Mouse (Mus musculus): ENCODE results near the gene Anp32e. TPM values are rescaled to one million over a fixed set of nuclear protein-coding genes. Genes with fewer than 3 reads are reported as not detected.

Anp32e gene
- polyA plus RNA-seq, 1 experiment: 36.6 TPM

- Histone ChIP-seq H3K4me3 (replicated peaks) (no peak overlapping the region), H3K36me3 (ENCODE audit: control insufficient read depth) (peaks cover 6% of the 10 kb centered on the region; the same call in 1 of the 2 replicates)
Observed at GRCm38 (mm10) chr3:95990413-95990941, 61.4 kb downstream of the Anp32e start.

GRCm38 (mm10) chr3:95992990-95993603 is 64.1 kb downstream of the Anp32e start:
- H3K4me1 ChIP-seq (ENCODE audit: control insufficient read depth): peaks cover 26% of the 10 kb centered on the region
- H3K36me3 ChIP-seq (ENCODE audit: control insufficient read depth): peaks cover 6% of the 10 kb centered on the region; the same call in 1 of the 2 replicates
- no peak overlapping the region for H3K4me3 ChIP-seq (replicated peaks)
- TF ChIP-seq TAL1 (IDR thresholded peaks at IDR 0.05; ENCODE audit: low read length): no peak
- TF ChIP-seq GATA1 (IDR thresholded peaks at IDR 0.05; ENCODE audit: low read length): no peak
- H3K27me3 ChIP-seq (ENCODE audit: control insufficient read depth): peaks cover 58% of the 10 kb centered on the region
- H3K9me3 ChIP-seq (ENCODE audit: control insufficient read depth, low read length): peaks cover 2% of the 10 kb centered on the region; the same call in 1 of the 2 replicates

More at GRCm38 (mm10) chr3:95990413-95990941, 61.4 kb downstream of the Anp32e start:
- peaks cover 16% of the 10 kb centered on the region for H3K4me1 ChIP-seq (ENCODE audit: control insufficient read depth)
- H3K9me3 ChIP-seq (ENCODE audit: control insufficient read depth, low read length): peaks cover 2% of the 10 kb centered on the region; the same call in 1 of the 2 replicates
- H3K27me3 ChIP-seq (ENCODE audit: control insufficient read depth): peaks cover 58% of the 10 kb centered on the region
- TF ChIP-seq TAL1 (IDR thresholded peaks at IDR 0.05; ENCODE audit: low read length) (no peak), GATA1 (IDR thresholded peaks at IDR 0.05; ENCODE audit: low read length) (no peak)

GRCm38 (mm10) chr3:95993881-95994280 is 64.8 kb downstream of the Anp32e start:
- TF ChIP-seq TAL1 (IDR thresholded peaks at IDR 0.05; ENCODE audit: low read length): no peak
- no peak for TF ChIP-seq GATA1 (IDR thresholded peaks at IDR 0.05; ENCODE audit: low read length)
- H3K36me3 ChIP-seq (ENCODE audit: control insufficient read depth): peaks cover 8% of the 10 kb centered on the region
- peaks cover 2% of the 10 kb centered on the region; the same call in 1 of the 2 replicates for H3K9me3 ChIP-seq (ENCODE audit: control insufficient read depth, low read length)
- H3K4me3 ChIP-seq (replicated peaks): no peak overlapping the region
- peaks cover 58% of the 10 kb centered on the region for H3K27me3 ChIP-seq (ENCODE audit: control insufficient read depth)
- peaks cover 32% of the 10 kb centered on the region for H3K4me1 ChIP-seq (ENCODE audit: control insufficient read depth)

GRCm38 (mm10) chr3:95994381-95994846 is 65.4 kb downstream of the Anp32e start:
- Histone ChIP-seq H3K4me1 (ENCODE audit: control insufficient read depth) (peaks cover 38% of the 10 kb centered on the region), H3K4me3 (replicated peaks) (no peak overlapping the region), H3K36me3 (ENCODE audit: control insufficient read depth) (peaks cover 3% of the 10 kb centered on the region)

GRCm38 (mm10) chr3:95994975-95995801 is 66.1 kb downstream of the Anp32e start:
- Histone ChIP-seq H3K27me3 (ENCODE audit: control insufficient read depth) (peaks cover 58% of the 10 kb centered on the region), H3K36me3 (ENCODE audit: control insufficient read depth) (peaks cover 2% of the 10 kb centered on the region), H3K4me1 (ENCODE audit: control insufficient read depth) (peaks cover 46% of the 10 kb centered on the region), H3K9me3 (ENCODE audit: control insufficient read depth, low read length) (peaks cover 2% of the 10 kb centered on the region; the same call in 1 of the 2 replicates), H3K4me3 (replicated peaks) (peak overlapping the region; percentile 65)
- TF ChIP-seq TAL1 (IDR thresholded peaks at IDR 0.05; ENCODE audit: low read length) (no peak), GATA1 (IDR thresholded peaks at IDR 0.05; ENCODE audit: low read length) (no peak)

More at GRCm38 (mm10) chr3:95994381-95994846, 65.4 kb downstream of the Anp32e start:
- peaks cover 2% of the 10 kb centered on the region; the same call in 1 of the 2 replicates for H3K9me3 ChIP-seq (ENCODE audit: control insufficient read depth, low read length)
- TF ChIP-seq TAL1 (IDR thresholded peaks at IDR 0.05; ENCODE audit: low read length): no peak
- TF ChIP-seq GATA1 (IDR thresholded peaks at IDR 0.05; ENCODE audit: low read length): no peak
- peaks cover 58% of the 10 kb centered on the region for H3K27me3 ChIP-seq (ENCODE audit: control insufficient read depth)

GRCm38 (mm10) chr3:95995802-95996428 is 66.9 kb downstream of the Anp32e start, which contains the start of gene Plekho1:
Plekho1 (minus strand) TSS chr3:95996001.
- Histone ChIP-seq H3K4me1 (ENCODE audit: control insufficient read depth) (peaks cover 53% of the 10 kb centered on the region), H3K4me3 (replicated peaks) (peak within 1 kb of the TSS; percentile 65), H3K27me3 (ENCODE audit: control insufficient read depth) (peaks cover 58% of the 10 kb centered on the region), H3K36me3 (ENCODE audit: control insufficient read depth) (peaks cover 2% of the 10 kb centered on the region), H3K9me3 (ENCODE audit: control insufficient read depth, low read length) (peaks cover 2% of the 10 kb centered on the region; the same call in 1 of the 2 replicates)
- TF ChIP-seq GATA1 (IDR thresholded peaks at IDR 0.05; ENCODE audit: low read length): no peak
- TF ChIP-seq TAL1 (IDR thresholded peaks at IDR 0.05; ENCODE audit: low read length): no peak

GRCm38 (mm10) chr3:95996451-95997073 is 67.5 kb downstream of the Anp32e start:
- Histone ChIP-seq H3K36me3 (ENCODE audit: control insufficient read depth) (peaks cover 2% of the 10 kb centered on the region), H3K9me3 (ENCODE audit: control insufficient read depth, low read length) (peaks cover 2% of the 10 kb centered on the region; the same call in 1 of the 2 replicates), H3K4me3 (replicated peaks) (peak overlapping the region; percentile 65), H3K4me1 (ENCODE audit: control insufficient read depth) (peaks cover 55% of the 10 kb centered on the region), H3K27me3 (ENCODE audit: control insufficient read depth) (peaks cover 58% of the 10 kb centered on the region)
- TF ChIP-seq GATA1 (IDR thresholded peaks at IDR 0.05; ENCODE audit: low read length) (no peak), TAL1 (IDR thresholded peaks at IDR 0.05; ENCODE audit: low read length) (no peak)

Other genes starting within 250 kb of the Anp32e start
- gene Adamtsl4, start 241.3 kb upstream of the Anp32e start, polyA plus RNA-seq (2012): 0.22 TPM in 1 of 2 replicates, not detected in the other
- gene Ecm1, start 189.7 kb upstream of the Anp32e start, polyA plus RNA-seq (2012): 0.59 and 0.89 TPM in 2 replicates
- gene Tars2, start 169.0 kb upstream of the Anp32e start, polyA plus RNA-seq (2012): 1.7 and 2.6 TPM in 2 replicates
- 0.52 and 0.66 TPM in 2 replicates for gene Rprd2, start 110.4 kb upstream of the Anp32e start, polyA plus RNA-seq (2012)
- 1.3 and 1.6 TPM in 2 replicates for gene Prpf3, start 73.4 kb upstream of the Anp32e start, polyA plus RNA-seq (2012)
- gene Mrps21, start 57.7 kb upstream of the Anp32e start, polyA plus RNA-seq (2012): 17.3 and 50.1 TPM in 2 replicates
- 0.05 and 0.33 TPM in 2 replicates for gene Ciart, start 47.0 kb upstream of the Anp32e start, polyA plus RNA-seq (2012)
- not detected in 2 replicates for gene BC028528, start 37.2 kb upstream of the Anp32e start, polyA plus RNA-seq (2012)
- gene Aph1a, start 35.3 kb upstream of the Anp32e start, polyA plus RNA-seq (2012): 3.5 and 4.3 TPM in 2 replicates
- not detected in 2 replicates for gene Car14, start 24.6 kb upstream of the Anp32e start, polyA plus RNA-seq (2012)
- gene Plekho1, start 66.8 kb downstream of the Anp32e start, polyA plus RNA-seq (2012): 4.4 and 4.6 TPM in 2 replicates
- 1.3 and 1.7 TPM in 2 replicates for gene Vps45, start 129.2 kb downstream of the Anp32e start, polyA plus RNA-seq (2012)
- gene Otud7b, start 175.3 kb downstream of the Anp32e start, polyA plus RNA-seq (2012): 0.93 and 1.3 TPM in 2 replicates
- not detected in 2 replicates for gene Mtmr11, start 232.8 kb downstream of the Anp32e start, polyA plus RNA-seq (2012)
- gene Sf3b4, start 243.1 kb downstream of the Anp32e start, polyA plus RNA-seq (2012): 60.6 and 62.7 TPM in 2 replicates